Mouse (Mus musculus) gastrocnemius, adult 18-20 months (tissue): ENCODE results near the gene Olfr510. TPM values are rescaled to one million over a fixed set of nuclear protein-coding genes. Genes with fewer than 3 reads are reported as not detected.
"Not testable (repeated sequence)": the region's sequence is repeated elsewhere in the genome, so short reads cannot be mapped to it uniquely, and the experiment has no call there.

Experiments used
- DNase-seq: peaks from one replicate; pipeline ENCODE4 v3.0.0; 2021; ENCODE audit warnings: low spot score
- long read RNA-seq, 2 experiments: library from polyadenylated mRNA; stranded (forward); transcript quantifications; one replicate each; pipeline ENCODE4 v2.0.0; 2021
- total RNA-seq, 2 experiments: library from RNA; stranded (reverse); gene quantifications; 2 replicates each; pipeline ENCODE4 v1.2.3; 2021

Olfr510 gene
- total RNA-seq, result not detected
- long read RNA-seq, experiment 1, result 0 reads
- long read RNA-seq, experiment 2, result 0 reads

- no peak for DNase-seq
Measured at GRCm38 (mm10) chr7:108666118-108666517, at the start of gene Olfr510. Gene Olfr510, plus strand, starts transcription at chr7:108666418.

GRCm38 (mm10) chr7:108616781-108617180 lies 49.4 kb upstream of the Olfr510 start:
- DNase-seq, result not testable (repeated sequence)

GRCm38 (mm10) chr7:108621514-108621913 lies 44.7 kb upstream of the Olfr510 start, which contains the start of gene Olfr507:
Gene Olfr507, plus strand, starts transcription at chr7:108621814.
- no peak for DNase-seq

GRCm38 (mm10) chr7:108629694-108630093 lies 36.5 kb upstream of the Olfr510 start, which contains the start of gene Olfr508:
Gene Olfr508, plus strand, starts transcription at chr7:108629994.
- DNase-seq, result no peak

GRCm38 (mm10) chr7:108651806-108652205 lies 14.4 kb upstream of the Olfr510 start, which contains the start of gene Olfr509:
Gene Olfr509, minus strand, starts transcription at chr7:108651906.
- DNase-seq, result no peak

- DNase-seq, result no peak
Measured at GRCm38 (mm10) chr7:108662419-108662818, 3.8 kb upstream of the Olfr510 start.

GRCm38 (mm10) chr7:108671058-108671457 lies 4.8 kb downstream of the Olfr510 start:
- no peak for DNase-seq

GRCm38 (mm10) chr7:108678886-108679285 lies 12.7 kb downstream of the Olfr510 start:
- DNase-seq, result no peak

GRCm38 (mm10) chr7:108713020-108713419 lies 46.8 kb downstream of the Olfr510 start, which contains the start of gene Olfr512:
Gene Olfr512, plus strand, starts transcription at chr7:108713320.
- DNase-seq, result no peak

Other genes with a start within 250 kb of the Olfr510 start
- gene Olfr497, start 246.0 kb upstream of the Olfr510 start, total RNA-seq, result not detected
- gene Olfr498, start 201.1 kb upstream of the Olfr510 start, total RNA-seq, result not detected
- not detected for gene Olfr502, start 141.4 kb upstream of the Olfr510 start, total RNA-seq
- gene Olfr503, start 121.9 kb upstream of the Olfr510 start, total RNA-seq, result not detected
- not detected for gene Olfr504, start 100.6 kb upstream of the Olfr510 start, total RNA-seq
- gene Olfr506, start 55.6 kb upstream of the Olfr510 start, total RNA-seq, result not detected
- not detected for gene Olfr507, start 44.6 kb upstream of the Olfr510 start, total RNA-seq
- not detected for gene Olfr508, start 36.4 kb upstream of the Olfr510 start, total RNA-seq
- not detected for gene Olfr509, start 14.5 kb upstream of the Olfr510 start, total RNA-seq
- not detected for gene Olfr512, start 46.9 kb downstream of the Olfr510 start, total RNA-seq
- gene Olfr513, start 84.6 kb downstream of the Olfr510 start, total RNA-seq, result not detected
- not detected for gene Olfr514, start 159.6 kb downstream of the Olfr510 start, total RNA-seq
- gene Olfr516, start 184.1 kb downstream of the Olfr510 start, total RNA-seq, result not detected
- not detected for gene Olfr517, start 206.0 kb downstream of the Olfr510 start, total RNA-seq
- not detected for gene Olfr518, start 218.6 kb downstream of the Olfr510 start, total RNA-seq
- gene Olfr519, start 228.0 kb downstream of the Olfr510 start, total RNA-seq, result not detected